Mouse (Mus musculus): ENCODE data around the gene Myt1l. TPM values are rescaled to one million over a fixed set of nuclear protein-coding genes. Genes with fewer than 3 reads are reported as not detected.
A peak's percentile ranks its signal among the peaks of the same experiment; 100 is the strongest.

Gene Myt1l
- polyA plus RNA-seq, 1 experiment from 2014 or later = 2.8 TPM

GRCm38 (mm10) chr12:29755086-29755871 is 227.1 kb downstream of the Myt1l start:
- 82% methylated on average over 5 of the region's 5 CpGs for WGBS
- Histone ChIP-seq H3K36me3 (no peaks in the 10 kb centered on the region), H3K4me3 (replicated peaks) (no peak overlapping the region), H3K9ac (no peak overlapping the region), H3K4me2 (replicated peaks) (no peak overlapping the region), H3K4me1 (replicated peaks) (no peaks in the 10 kb centered on the region), H3K9me3 (no peaks in the 10 kb centered on the region), H3K27ac (no peak overlapping the region), H3K27me3 (replicated peaks) (no peaks in the 10 kb centered on the region)
- ATAC-seq = no peak

DNA sequence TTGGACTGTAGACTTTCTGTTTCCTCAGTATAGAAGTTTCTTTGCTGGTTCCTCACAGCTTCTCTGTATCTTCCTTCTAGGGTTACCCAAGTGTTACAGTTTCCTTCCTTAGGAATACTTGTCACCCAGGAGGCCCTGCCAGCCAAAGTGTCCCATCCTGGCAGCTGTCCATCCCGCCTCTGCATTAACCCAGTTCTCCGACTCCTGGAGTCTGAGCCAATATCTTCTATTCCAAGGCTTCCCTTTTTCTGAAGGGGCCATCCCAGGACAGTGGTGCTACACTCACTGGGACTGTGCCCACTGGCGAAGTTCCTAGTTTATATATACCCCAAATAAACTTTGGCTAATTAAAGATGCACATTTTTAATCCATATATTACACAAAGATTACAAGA is 227.7 kb downstream of the Myt1l start:
- H3K36me3 ChIP-seq = no peaks in the 10 kb centered on the region
- no peaks in the 10 kb centered on the region for H3K4me1 ChIP-seq (replicated peaks)
- no peak overlapping the region for H3K9ac ChIP-seq
- H3K27ac ChIP-seq = no peak overlapping the region
- ATAC-seq = no peak
- no peak overlapping the region for H3K4me2 ChIP-seq (replicated peaks)
- H3K4me3 ChIP-seq (replicated peaks) = no peak overlapping the region
- no peaks in the 10 kb centered on the region for H3K27me3 ChIP-seq (replicated peaks)
- H3K9me3 ChIP-seq = no peaks in the 10 kb centered on the region
- WGBS = 78% methylated on average over 3 of the region's 3 CpGs

- no peak overlapping the region for H3K27ac ChIP-seq
- no peak overlapping the region for H3K4me2 ChIP-seq (replicated peaks)
- ATAC-seq = no peak
- 86% methylated on average over 4 of the region's 4 CpGs for WGBS
- H3K36me3 ChIP-seq = no peaks in the 10 kb centered on the region
- no peak overlapping the region for H3K9ac ChIP-seq
- H3K27me3 ChIP-seq (replicated peaks) = no peaks in the 10 kb centered on the region
- no peak overlapping the region for H3K4me3 ChIP-seq (replicated peaks)
- no peaks in the 10 kb centered on the region for H3K9me3 ChIP-seq
- H3K4me1 ChIP-seq (replicated peaks) = no peaks in the 10 kb centered on the region
Observed at GRCm38 (mm10) chr12:29760611-29761010, 232.4 kb downstream of the Myt1l start.

DNA sequence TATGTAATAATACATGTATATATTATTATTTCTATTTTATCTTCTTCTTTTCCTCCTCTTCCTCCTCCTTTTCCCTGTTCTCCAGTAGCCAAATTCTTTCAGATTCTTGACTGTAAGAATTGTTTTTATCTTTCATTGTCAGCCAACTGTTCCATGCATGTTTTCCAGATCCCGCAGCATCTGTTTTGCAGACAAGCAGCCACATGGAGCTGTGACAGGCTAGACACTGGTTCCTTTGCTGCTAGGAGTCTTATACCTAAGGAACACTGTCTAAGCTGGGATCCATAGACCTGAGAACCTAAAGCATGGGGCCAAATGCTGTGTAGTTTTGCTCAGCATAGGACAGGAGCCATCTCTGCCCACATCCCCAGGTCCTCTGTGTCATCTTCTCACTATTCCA is 238.0 kb downstream of the Myt1l start:
- Histone ChIP-seq H3K4me2 (replicated peaks) (no peak overlapping the region), H3K4me3 (replicated peaks) (no peak overlapping the region), H3K27ac (no peak overlapping the region), H3K4me1 (replicated peaks) (no peaks in the 10 kb centered on the region), H3K27me3 (replicated peaks) (no peaks in the 10 kb centered on the region), H3K36me3 (no peaks in the 10 kb centered on the region), H3K9me3 (no peaks in the 10 kb centered on the region), H3K9ac (no peak overlapping the region)
- 98% methylated on average over 1 of the region's 1 CpGs for WGBS
- ATAC-seq = no peak

DNA sequence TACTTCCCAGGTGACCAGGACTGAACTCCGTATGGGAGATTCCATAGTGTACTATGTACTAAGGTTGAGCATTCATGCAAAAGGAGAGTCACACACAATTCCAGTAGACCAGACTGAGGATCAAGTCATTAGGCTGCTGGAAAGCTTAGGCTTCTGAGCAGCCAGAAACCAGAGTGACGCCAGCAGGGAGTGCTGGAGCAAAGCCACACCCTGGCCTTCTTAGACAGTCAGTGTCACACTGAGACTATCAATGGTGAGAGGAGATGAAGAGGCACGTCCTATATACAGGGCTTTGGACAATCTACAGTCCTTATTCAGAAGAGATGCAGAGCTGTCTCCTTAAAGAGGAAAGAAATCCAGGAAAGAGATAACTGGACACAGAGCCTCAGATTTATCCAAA is 243.6 kb downstream of the Myt1l start:
- WGBS = 73% methylated on average over 3 of the region's 3 CpGs
- Histone ChIP-seq H3K9ac (no peak overlapping the region), H3K4me2 (replicated peaks) (no peak overlapping the region), H3K4me1 (replicated peaks) (no peaks in the 10 kb centered on the region), H3K27me3 (replicated peaks) (no peaks in the 10 kb centered on the region), H3K4me3 (replicated peaks) (no peak overlapping the region), H3K9me3 (no peaks in the 10 kb centered on the region), H3K27ac (no peak overlapping the region), H3K36me3 (no peaks in the 10 kb centered on the region)
- no peak for ATAC-seq

DNA sequence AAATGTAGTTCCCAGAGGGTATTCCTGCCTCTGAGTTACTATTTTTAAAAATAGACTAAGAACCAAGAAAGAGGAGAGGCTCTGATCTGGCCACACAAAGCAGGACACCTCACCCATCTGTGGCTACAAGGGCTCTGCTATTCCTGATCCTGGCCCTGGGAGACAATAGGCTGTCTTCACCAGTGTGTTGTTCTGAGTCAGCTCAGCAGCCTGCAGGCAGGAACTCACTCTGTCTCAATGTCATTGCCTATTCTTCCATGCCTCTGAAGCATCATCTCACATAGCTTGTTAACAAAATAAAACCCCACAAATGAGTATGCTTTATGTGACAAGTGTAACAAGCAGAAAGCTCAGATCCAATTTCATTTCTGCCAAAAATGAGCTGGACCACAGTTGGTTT is 244.2 kb downstream of the Myt1l start:
- no peak for ATAC-seq
- Histone ChIP-seq H3K27ac (no peak overlapping the region), H3K4me2 (replicated peaks) (no peak overlapping the region), H3K27me3 (replicated peaks) (no peaks in the 10 kb centered on the region), H3K9me3 (no peaks in the 10 kb centered on the region), H3K4me3 (replicated peaks) (no peak overlapping the region), H3K9ac (no peak overlapping the region), H3K4me1 (replicated peaks) (no peaks in the 10 kb centered on the region), H3K36me3 (no peaks in the 10 kb centered on the region)

DNA sequence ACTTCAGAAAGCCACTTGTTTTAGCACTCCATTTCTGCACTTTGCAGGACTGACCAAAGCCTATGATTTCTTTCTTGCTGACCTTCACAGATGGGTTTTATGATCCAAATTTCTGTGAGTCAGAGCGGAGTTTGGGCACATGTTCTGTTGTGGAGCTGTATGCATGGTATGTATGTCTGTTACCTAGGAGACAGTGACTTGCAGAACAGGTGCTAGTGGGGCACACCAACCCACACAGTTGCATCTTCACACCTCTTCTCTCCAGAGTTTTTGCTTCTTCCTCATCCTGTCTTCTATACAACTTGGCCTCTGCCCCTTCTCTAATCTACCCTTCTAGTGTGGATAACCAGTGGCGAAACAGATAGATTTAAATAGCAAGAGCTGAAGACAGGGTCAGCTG is 250.7 kb downstream of the Myt1l start:
- no peak overlapping the region for H3K4me3 ChIP-seq (replicated peaks)
- H3K9ac ChIP-seq = no peak overlapping the region
- H3K9me3 ChIP-seq = no peaks in the 10 kb centered on the region
- no peaks in the 10 kb centered on the region for H3K4me1 ChIP-seq (replicated peaks)
- 81% methylated on average over 2 of the region's 2 CpGs for WGBS
- H3K27ac ChIP-seq = no peak overlapping the region
- no peak for ATAC-seq
- no peaks in the 10 kb centered on the region for H3K27me3 ChIP-seq (replicated peaks)
- no peak overlapping the region for H3K4me2 ChIP-seq (replicated peaks)
- H3K36me3 ChIP-seq = no peaks in the 10 kb centered on the region

- no peak overlapping the region for H3K4me3 ChIP-seq (replicated peaks)
- H3K4me2 ChIP-seq (replicated peaks) = no peak overlapping the region
- 25% methylated on average over 16 of the region's 16 CpGs for WGBS
- H3K36me3 ChIP-seq = no peaks in the 10 kb centered on the region
- 0 out of 2 replicates have a peak, but pooled peaks have one; percentile 47 for ATAC-seq
- 0 out of 2 replicates have a peak, but pooled peaks cover 3% of the 10 kb centered on the region for H3K4me1 ChIP-seq (replicated peaks)
- H3K27me3 ChIP-seq (replicated peaks) = 0 out of 2 replicates have a peak, but pooled peaks cover 4% of the 10 kb centered on the region
- H3K27ac ChIP-seq = no peak overlapping the region
- no peak overlapping the region for H3K9ac ChIP-seq
- no peaks in the 10 kb centered on the region for H3K9me3 ChIP-seq
Observed at GRCm38 (mm10) chr12:29789319-29790050, 261.3 kb downstream of the Myt1l start.

DNA sequence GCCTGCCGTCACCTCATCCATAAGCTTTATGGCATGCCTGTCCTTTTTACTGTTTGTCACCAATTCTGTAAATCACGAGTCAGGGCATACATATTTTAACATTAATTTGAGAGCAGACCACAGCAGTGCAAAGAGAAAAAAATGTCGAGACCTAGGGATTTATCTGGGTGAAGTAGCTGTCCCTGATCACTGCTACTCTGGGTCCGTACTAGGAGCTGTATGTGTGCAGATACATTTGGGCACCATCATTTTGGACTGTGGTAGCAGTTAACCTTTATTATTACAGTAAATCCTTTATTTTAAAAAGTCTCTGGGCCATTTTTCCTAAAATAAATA is 261.8 kb downstream of the Myt1l start:
- no peaks in the 10 kb centered on the region for H3K9me3 ChIP-seq
- H3K4me2 ChIP-seq (replicated peaks) = no peak overlapping the region
- 0 out of 2 replicates have a peak, but pooled peaks cover 3% of the 10 kb centered on the region for H3K4me1 ChIP-seq (replicated peaks)
- no peak for ATAC-seq
- H3K27ac ChIP-seq = no peak overlapping the region
- WGBS = 29% methylated on average over 4 of the region's 4 CpGs
- no peak overlapping the region for H3K9ac ChIP-seq
- H3K27me3 ChIP-seq (replicated peaks) = 0 out of 2 replicates have a peak, but pooled peaks cover 4% of the 10 kb centered on the region
- H3K4me3 ChIP-seq (replicated peaks) = no peak overlapping the region
- no peaks in the 10 kb centered on the region for H3K36me3 ChIP-seq

GRCm38 (mm10) chr12:29792998-29793397 is 264.8 kb downstream of the Myt1l start:
- WGBS = 80% methylated on average over 5 of the region's 5 CpGs
- no peak for ATAC-seq
- H3K9ac ChIP-seq = no peak overlapping the region
- H3K4me2 ChIP-seq (replicated peaks) = no peak overlapping the region
- 0 out of 2 replicates have a peak, but pooled peaks cover 3% of the 10 kb centered on the region for H3K4me1 ChIP-seq (replicated peaks)
- no peaks in the 10 kb centered on the region for H3K9me3 ChIP-seq
- no peak overlapping the region for H3K4me3 ChIP-seq (replicated peaks)
- H3K27ac ChIP-seq = no peak overlapping the region
- H3K27me3 ChIP-seq (replicated peaks) = 0 out of 2 replicates have a peak, but pooled peaks cover 4% of the 10 kb centered on the region
- no peaks in the 10 kb centered on the region for H3K36me3 ChIP-seq

GRCm38 (mm10) chr12:29795107-29795673 is 267.0 kb downstream of the Myt1l start:
- no peaks in the 10 kb centered on the region for H3K36me3 ChIP-seq
- no peak overlapping the region for H3K4me2 ChIP-seq (replicated peaks)
- H3K27me3 ChIP-seq (replicated peaks) = 0 out of 2 replicates have a peak, but pooled peaks cover 4% of the 10 kb centered on the region
- H3K4me1 ChIP-seq (replicated peaks) = no peaks in the 10 kb centered on the region
- 70% methylated on average over 5 of the region's 5 CpGs for WGBS
- H3K4me3 ChIP-seq (replicated peaks) = no peak overlapping the region
- ATAC-seq = no peak
- no peak overlapping the region for H3K27ac ChIP-seq
- H3K9ac ChIP-seq = no peak overlapping the region
- no peaks in the 10 kb centered on the region for H3K9me3 ChIP-seq

GRCm38 (mm10) chr12:29798595-29799391 is 270.6 kb downstream of the Myt1l start:
- H3K36me3 ChIP-seq = no peaks in the 10 kb centered on the region
- WGBS = 33% methylated on average over 3 of the region's 3 CpGs
- no peak overlapping the region for H3K27ac ChIP-seq
- H3K4me1 ChIP-seq (replicated peaks) = no peaks in the 10 kb centered on the region
- no peaks in the 10 kb centered on the region for H3K9me3 ChIP-seq
- H3K27me3 ChIP-seq (replicated peaks) = no peaks in the 10 kb centered on the region
- peak; percentile 72 for ATAC-seq
- no peak overlapping the region for H3K4me3 ChIP-seq (replicated peaks)
- no peak overlapping the region for H3K4me2 ChIP-seq (replicated peaks)
- no peak overlapping the region for H3K9ac ChIP-seq

All from intestine, embryonic 15.5 days (tissue).